Mouse (Mus musculus) mouse trophoblast stem cell (cell line): Measurements from ENCODE around the gene Efcab12.

Experiments
- in situ Hi-C, 2 experiments: fragments of 300-500 bp; cut with MseI, MboI; formaldehyde crosslinking; loops; 2 replicates in 1 of 2; 3 replicates in 1 of 2; pipeline ENCODE4 v1.15.1; 2025

Efcab12 gene

DNA sequence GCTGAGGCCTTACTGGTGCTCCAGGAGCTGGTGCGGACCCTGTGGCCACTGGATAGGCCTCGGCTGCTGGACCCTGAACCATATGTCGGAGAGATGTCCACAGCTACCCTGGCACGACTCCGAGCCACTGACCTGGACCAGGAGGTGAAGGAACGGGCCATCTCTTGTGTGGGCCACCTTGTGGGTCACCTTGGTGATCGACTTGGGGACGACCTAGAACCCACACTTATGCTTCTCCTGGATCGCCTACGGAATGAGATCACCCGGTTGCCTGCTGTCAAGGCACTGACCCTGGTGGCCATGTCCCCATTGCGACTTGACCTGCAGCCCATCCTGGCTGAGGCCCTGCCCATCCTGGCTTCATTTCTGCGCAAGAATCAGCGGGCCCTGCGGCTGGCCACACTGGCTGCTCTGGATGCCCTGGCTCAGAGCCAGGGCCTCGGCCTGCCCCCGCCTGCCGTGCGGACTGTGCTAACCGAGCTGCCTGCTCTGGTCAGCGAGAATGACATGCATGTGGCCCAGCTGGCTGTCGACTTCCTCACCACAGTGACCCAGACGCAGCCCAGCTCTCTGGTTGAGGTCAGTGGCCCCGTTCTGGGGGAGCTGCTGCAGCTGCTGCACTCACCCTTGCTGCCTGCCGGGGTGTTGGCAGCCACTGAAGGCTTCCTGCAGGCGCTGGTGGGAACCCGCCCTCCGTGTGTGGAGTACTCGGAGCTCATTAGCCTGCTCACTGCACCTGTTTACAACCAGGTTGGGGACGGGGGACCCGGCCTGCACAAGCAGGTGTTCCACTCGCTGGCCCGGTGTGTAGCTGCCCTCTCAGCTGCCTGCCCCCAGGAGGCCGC is 46.1 kb downstream of the Efcab12 start:
- in situ Hi-C loops = no loop called here

DNA sequence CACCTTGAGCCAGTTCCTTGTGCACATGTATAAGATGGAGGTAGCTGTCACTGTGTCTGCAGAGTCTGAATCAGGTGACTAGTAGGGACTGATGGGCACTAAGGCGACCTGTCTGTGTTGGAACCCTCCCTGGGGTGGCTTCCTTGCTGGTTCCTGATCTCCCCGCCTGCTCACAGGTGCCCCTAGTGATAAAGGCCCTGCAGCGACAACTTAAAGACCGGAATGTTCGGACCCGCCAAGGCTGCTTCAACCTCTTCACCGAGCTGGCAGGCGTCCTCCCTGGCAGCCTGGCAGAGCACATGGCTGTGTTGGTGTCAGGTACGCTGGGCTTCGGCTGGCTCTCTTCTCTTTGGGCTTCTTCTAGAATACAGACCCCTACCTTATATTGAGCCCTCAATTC is 47.2 kb downstream of the Efcab12 start:
- in situ Hi-C loops = no loop called here

DNA sequence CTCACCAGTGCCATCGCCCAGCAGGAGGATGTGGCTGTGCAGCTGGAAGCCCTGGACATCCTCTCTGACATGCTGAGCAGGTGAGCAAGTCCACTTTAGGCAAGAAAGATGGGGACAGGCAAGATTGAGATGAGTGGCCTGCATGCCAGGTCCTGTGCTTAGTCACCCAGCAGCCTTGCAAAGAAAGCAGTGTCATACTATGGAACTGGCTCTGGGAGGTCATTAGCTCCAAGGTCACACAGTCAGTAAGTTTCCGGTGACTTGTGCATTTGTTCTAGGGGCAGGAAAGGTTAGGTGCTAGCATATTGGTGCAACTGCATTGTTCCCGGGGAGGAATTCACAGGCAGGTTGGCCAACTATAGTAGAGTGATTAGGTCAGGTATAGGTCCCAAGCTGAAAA is 55.4 kb downstream of the Efcab12 start:
- in situ Hi-C loops = no loop called here

DNA sequence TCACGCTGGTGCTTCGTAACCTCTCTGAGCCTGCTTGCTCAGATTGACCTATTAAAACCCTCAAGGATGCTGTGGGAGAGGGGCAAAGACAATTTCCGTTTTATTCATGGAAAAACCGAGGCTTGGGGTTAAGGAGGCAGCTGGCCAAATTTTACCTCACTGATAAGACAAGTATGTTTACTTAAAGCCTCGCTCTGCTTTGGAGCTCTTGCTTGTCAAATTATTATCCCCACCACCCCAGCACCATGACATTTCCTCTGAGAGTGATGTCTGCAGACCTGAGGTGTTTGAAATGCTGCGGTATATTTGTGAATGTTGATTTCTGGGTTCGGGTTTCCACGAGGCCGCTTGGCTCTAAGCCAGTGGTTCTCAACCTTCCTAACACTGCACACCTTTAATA is 61.8 kb downstream of the Efcab12 start:
- in situ Hi-C loops = no loop called here

DNA sequence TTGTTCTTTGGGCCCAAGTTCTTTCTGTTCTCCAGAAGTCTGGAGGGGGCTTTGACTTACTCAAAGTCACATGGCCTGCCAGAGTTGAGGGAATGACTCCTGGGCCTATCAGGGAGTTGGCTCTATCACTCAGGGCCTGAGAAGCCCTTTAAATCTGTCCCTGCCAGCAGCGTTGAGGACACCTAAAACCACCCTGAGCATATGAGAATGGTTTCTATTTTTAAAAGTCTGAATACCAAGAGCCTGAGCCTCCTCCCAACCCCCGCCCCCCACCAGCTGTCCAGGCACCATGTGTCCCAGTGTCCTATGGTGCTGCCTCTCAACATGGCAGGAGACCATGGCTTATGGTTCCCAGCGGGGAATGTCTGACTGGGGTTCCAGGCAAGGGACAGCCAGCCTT is 62.4 kb downstream of the Efcab12 start:
- in situ Hi-C loops = no loop called here

DNA sequence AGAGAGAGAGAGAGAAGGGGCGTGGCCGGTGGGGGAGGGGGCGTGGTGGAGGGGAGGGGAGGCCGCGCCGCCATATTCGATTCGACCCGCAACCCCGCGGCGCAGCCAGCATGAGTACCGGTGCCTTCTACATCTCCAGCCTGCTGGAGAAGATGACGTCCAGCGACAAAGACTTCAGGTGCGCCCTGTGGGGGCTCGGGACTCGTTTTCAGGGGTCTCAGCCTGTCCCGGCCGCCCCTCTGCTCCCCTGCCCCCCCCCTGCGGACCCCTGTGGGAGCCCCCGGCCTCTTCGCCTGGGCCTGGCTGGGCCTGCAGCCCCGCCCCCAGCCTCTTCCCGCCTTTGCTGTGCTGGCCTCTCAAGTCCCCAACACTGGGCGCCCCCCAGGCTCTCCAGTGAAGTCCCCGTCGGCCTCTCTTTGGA is 63.7 kb downstream of the Efcab12 start, which contains the start of gene Cand2:
Gene Cand2 (plus strand): TSS at position 38 of the 421 bp plus-strand sequence.
- in situ Hi-C loops = loop anchor here (5.0 kb wide), 2 partner anchors 37 to 77 kb away; no protein-coding TSS in a partner anchor

DNA sequence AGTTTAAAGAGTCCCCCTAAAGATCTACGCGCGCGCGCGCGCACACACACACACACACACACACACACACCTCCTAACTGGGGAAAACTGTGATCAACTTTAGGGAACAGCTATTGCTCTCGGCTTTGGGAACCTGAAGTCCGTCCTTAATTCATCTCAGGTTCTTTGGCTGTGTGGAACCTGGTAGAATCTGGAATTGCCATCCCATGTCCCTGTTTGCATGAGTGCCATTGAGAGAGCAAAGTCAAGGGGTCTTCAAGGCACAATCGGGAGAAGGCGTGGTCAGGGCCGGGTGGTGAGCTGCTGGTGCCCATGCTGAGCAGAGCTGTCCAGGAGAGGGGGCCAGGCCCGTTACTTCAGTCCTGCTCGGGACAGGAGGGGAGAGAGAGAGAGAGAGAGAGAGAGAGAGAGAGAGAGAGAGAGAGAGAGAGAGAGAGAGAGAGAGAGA is 64.2 kb downstream of the Efcab12 start:
- in situ Hi-C loops = loop anchor here (5.0 kb wide), 2 partner anchors 37 to 77 kb away; no protein-coding TSS in a partner anchor

DNA sequence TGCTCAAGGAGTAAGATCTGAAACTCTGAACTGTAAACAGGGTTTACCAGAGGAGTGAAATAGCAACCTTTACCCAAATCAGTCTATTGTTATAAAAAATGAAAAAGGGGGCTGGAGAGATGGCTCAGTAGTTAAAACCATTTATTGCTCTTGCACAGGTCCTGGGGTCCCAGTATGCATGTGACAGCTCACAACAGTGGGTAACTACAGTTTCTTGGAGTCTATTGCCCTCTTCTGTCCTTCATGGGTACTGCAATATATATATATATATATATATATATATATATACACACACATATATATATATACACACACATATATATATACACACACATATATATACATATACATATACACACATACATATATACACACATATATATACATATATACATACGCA is 65.6 kb downstream of the Efcab12 start:
- in situ Hi-C loops = loop anchor here (5.0 kb wide), 2 partner anchors 35 to 75 kb away; no protein-coding TSS in a partner anchor

DNA sequence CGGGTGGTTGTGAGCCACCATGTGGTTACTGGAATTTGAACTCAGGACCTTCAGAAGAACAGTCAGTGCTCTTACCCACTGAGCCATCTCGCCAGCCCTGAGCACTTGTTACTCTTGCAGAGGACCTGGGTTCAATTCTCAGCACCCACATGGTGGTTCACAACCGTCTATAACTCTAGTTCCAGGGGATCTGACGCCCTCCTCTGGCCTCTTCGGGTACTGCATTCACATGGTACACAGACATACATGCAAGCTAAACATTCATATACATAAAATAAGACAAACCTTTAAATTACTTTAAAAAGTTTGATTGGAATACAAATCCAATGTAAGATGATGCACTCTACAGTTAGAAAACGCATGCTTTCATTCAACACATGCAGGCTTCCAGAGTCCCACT is 66.0 kb downstream of the Efcab12 start:
- in situ Hi-C loops = loop anchor here (5.0 kb wide), 2 partner anchors 35 to 75 kb away; no protein-coding TSS in a partner anchor

DNA sequence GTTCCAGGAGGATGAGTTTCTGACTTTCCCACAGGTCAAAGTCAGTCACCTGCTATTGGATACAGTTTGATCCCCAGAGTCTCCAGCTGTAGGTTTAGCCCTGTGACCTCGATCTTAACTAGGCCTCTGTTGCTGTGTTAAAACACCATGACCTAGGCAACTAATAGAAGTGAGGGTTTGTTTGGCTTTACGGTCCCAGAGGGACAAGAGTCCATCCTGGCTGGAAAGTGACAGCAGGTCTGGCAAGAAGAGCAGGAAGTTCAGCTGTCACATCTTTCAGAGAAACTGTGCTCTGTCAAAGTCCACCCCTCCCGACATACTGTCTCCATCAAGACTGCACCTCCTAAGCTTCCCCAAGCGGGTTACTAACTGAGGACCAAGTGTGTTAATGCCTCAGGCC is 67.4 kb downstream of the Efcab12 start:
- in situ Hi-C loops = loop anchor here (5.0 kb wide), 2 partner anchors 34 to 74 kb away; no protein-coding TSS in a partner anchor

DNA sequence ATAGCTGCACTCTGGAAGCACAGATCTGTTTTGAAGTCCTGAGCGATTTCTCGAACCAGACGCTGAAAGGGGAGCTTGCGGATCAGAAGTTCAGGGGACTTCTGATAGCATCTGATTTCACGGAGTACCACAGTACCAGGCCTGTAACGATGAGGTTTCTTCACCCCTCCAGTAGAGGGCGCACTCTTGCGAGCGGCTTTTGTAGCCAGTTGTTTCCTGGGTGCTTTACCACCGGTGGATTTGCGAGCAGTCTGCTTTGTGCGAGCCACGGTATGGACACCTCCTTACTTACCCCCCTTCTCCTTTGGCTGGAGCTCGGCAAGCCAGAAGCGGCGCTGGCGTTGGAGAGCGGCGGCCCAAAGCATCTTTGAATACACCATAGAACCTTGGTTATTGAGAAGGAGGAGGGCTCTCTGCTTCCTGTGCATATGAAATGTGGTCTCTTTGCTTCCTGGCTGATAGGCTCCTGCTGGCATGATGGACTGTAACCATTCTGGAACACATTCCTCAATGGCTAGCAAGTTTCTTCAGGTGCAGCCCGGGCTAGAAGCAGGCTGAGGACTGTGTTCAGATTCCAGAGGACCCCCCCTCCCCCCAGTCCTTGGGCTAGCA is 68.0 kb downstream of the Efcab12 start:
- in situ Hi-C loops = loop anchor here (5.0 kb wide), 2 partner anchors 33 to 73 kb away; no protein-coding TSS in a partner anchor

DNA sequence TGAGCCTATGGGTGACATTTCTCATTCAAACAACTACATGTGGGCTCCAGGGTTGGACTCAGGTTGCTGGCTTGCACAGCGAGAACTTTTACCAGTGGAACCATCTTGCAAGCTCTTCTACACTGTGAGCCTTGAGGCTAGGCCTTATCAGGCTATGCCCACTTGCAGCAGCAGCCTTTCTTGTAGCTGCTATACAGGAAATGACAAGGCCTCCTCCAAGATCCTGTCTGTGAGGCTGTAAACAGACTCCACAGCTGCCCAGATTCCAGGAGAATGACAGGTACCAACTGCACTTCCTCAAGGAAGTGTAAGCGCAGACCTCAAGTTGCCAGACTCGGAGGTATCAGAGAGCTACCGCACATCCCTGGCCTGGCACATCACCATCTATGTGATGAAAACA is 70.0 kb downstream of the Efcab12 start:
- in situ Hi-C loops = no loop called here

DNA sequence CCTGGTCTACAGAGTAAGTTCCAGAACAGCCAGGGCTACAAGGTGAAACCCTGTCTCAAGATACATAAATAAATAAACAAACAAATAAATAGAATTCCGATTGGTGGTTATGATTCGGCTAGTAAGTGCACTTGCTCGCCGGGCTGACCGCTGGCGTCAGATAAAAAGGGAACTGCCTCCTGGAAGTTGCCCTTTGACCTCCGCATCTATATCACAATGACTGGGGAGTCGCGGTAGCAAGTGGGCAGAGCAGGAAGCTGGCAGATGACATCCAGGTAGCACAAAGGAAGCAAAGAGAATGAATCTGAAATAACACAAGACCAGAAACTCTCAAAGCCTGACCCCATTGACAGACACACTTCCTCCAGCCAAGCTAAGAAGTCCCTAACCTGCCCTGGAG is 70.9 kb downstream of the Efcab12 start:
- in situ Hi-C loops = no loop called here

DNA sequence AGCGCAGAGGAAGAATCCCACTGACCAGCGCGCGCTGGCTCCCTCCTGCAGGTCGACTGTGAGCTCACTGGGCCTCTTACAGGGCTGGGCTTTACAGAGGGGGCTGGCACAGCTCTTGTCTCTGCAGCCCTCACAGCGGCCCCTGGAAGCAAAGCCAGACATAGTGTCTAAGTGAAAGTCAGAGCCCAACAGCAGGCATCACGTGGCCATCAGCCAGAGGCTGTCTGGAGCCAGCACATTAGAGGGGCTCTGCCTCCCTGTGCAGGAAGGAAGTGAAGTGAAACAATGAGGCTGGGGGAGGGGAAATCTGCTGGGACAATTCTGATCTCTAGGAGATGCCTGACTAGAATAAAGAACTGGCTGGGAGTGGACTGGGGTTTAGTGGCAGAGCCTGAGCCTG is 74.0 kb downstream of the Efcab12 start:
- in situ Hi-C loops = no loop called here

DNA sequence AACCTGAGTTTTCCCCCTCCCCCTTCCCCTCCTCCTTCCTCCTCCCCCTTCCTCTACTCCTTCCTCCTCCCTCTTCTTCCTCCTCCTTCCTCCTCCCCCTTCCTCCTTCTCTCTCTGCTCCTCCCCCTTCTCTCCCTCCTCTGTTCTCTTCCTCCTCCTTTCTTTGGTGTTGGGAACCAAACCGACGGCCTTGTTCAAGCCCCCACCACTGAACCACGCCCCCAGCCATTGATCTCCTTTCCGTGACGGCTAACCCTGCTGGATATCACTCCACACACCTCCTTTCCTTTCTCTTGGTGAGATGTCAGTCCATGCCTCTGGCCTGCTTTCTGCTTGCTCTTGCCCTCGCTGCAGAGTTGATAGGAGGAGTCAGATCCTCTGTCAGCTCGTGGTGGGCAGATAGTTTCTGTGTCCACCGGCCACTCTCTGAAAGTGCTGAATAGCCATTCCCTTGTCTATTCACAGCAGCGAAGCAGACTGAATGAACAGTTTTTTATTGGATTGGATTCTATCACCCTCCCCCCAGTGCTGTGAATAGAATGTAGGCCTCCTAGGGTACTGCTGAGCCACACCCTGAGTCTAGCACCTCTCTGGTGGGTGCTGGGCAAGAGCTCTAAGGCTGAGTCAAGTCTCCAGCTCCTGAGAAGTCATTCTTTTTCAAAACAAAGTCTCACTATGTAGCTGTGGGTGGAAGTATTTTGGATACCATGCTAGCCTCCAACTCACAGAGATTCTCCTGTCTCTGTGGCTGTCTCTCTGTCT is 76.0 kb downstream of the Efcab12 start, which contains the start of gene Tmem40:
Gene Tmem40 (minus strand): TSS at position 416 of the 762 bp plus-strand sequence.
- in situ Hi-C loops = no loop called here

DNA sequence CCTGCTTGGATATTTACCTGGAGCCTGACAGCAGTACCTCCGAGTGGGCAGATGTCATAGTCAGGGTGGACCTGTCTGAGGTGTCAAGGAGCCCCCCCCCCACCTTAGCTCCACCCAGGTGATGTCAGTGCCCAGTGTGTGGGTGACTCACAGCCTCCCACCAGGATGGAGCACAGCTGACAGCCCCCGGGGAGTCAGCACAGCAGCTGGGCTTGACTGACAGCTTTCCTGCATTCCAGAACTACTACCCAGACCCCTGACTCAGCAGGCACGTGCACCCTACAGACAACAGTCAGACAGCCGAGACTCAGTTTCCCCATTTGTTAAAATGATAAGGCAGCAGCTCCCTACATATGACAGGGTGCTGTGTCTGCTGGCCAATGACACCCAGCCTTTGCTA is 77.2 kb downstream of the Efcab12 start:
- in situ Hi-C loops = no loop called here
